Mouse (Mus musculus) gastrocnemius, postnatal 4 days (tissue): Measurements from ENCODE around the gene 4930452B06Rik. TPM values are rescaled to one million over a fixed set of nuclear protein-coding genes. Genes with fewer than 3 reads are reported as not detected.
"Not testable (repeated sequence)": the region's sequence is repeated elsewhere in the genome, so short reads cannot be mapped to it uniquely, and the experiment has no call there.

Experiments used
- DNase-seq, 2 experiments: peaks; one replicate each; pipeline ENCODE4 v3.0.0; 2021 to 2022; ENCODE audit warnings: low spot score in 2 of 2, mixed read lengths in 2 of 2
- long read RNA-seq, 2 experiments: library from polyadenylated mRNA; stranded (forward); transcript quantifications; one replicate each; pipeline ENCODE4 v2.0.0; 2021
- total RNA-seq, 2 experiments: library from RNA; stranded (reverse); gene quantifications; 2 replicates each; pipeline ENCODE4 v1.2.3; 2021

Gene 4930452B06Rik
- 1 to 10 TPM; 2.1 to 2.7 TPM for total RNA-seq
- long read RNA-seq, experiment 1, partial matches to known transcripts = 1 of 7 reads
- long read RNA-seq, experiment 1, other reads (novel, unspliced or antisense) = 3 of 7 reads
- long read RNA-seq, experiment 2, partial matches to known transcripts = 1 of 2 reads
- long read RNA-seq, experiment 2, other reads (novel, unspliced or antisense) = 1 of 2 reads

DNA sequence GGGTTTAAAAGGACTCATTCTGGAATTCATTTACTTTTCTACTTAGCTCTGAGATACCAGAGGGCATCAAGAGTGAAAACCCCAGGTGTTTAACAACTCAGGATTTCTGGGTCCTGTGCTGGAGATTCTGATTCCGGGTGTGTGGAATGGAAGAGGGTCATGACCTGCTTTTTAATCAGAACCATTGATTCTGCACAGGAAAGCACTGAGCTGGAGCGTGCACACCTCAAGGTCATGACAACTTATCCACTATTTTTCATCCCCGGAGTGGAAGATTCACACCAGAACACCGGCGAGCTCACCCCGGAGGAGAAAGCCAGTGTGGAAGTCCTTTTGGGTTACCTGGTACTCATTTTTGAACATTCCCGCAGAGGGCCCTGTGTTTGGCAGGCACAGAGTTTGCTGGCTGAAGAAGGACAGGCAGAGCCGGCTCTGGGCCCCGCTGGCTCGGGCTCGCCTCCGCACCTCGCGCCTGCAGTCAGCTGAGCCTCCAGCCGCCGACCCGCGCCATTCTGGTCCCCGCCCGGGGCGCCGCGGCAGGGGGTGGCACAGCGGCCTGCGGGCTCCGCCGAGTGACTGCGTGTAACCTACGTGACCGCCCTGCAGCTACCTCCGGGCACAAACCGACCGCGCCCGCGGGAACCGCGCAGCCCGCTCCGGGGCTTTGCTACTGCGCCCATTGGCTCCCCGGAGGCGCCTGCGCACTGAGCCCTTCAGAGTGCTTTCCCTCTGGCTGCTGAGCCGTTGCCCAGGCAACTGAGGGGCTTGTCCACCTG, at the start of gene 4930452B06Rik:
4930452B06Rik (minus strand) TSS at position 605 of the 776 bp plus-strand sequence.
- DNase-seq = peak; percentile 52 to 69

DNA sequence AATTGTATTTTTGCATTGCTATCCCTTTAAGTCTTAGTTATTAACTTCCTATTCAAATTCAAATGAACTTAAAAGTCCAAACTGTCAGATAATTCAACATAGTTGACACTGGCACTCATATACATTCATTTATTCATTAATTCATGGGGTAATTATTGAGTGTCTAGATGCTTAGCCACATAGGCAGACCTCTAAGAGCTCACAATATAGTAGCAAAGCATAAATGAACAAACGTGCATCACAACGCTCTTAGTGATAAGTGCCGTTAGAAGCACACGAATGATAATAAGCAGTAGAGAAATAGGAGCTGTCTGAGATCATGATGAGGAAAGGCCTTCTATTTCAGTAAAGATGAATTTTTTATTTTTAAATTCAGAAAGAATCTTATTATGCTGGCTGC, 46.6 kb upstream of the 4930452B06Rik start:
- DNase-seq = no peak

DNA sequence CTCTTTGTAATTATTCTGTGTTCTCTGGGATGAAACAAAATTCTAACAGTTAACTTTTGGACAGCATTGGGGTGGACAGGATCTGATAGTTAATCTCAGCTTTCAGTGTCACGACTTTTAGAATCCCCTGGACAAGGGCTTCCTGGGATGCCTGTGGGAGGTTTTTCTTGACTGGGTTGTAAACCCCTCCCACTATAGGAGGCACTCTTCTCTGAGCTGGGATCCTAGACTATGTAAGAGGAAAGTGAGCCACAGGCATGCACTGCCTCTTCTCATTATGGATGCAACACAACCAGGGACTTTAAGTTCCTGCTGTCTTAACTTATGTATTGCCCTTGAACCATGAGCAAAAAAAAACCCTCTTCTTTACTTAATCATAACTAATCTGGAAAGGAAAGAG, 23.4 kb upstream of the 4930452B06Rik start:
- no peak for DNase-seq

DNA sequence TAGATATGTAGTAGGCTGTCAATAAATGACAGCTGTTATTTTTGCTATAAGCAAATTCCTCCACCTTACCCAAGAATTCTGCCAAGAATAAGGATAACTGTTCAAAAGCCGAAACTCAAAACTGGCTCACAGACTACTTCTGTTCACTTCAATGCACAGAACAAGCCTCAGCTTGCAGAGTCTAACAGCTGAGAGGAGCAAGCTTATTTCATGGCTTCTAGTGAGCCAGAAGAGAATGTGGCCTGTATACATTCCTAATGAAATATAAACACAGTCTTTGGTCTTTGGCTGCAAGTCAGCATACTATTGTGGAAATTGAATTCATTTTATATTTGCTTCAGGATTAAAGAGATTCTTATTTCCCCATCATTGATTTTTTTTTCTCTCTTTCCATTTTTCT, 22.4 kb upstream of the 4930452B06Rik start:
- DNase-seq = no peak

DNA sequence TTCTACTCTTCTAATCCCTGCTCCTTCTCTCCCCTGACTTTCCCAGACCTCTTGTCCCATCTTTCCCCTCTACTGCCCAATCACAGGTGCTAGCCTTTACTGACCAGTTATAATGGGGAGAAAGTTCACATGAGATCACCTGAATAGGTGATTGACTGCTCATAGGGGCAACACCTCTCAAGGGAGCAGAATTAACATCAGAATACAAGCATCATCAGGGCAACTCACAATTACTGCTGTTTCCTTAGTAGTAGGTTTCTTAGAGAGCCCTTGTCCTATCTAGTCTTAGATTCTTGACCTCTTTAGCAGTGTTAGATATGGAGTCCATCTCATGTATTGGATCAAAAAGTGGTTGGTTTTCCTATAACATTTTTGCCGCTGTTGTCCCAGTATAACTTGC, 20.1 kb upstream of the 4930452B06Rik start:
- DNase-seq = no peak

DNA sequence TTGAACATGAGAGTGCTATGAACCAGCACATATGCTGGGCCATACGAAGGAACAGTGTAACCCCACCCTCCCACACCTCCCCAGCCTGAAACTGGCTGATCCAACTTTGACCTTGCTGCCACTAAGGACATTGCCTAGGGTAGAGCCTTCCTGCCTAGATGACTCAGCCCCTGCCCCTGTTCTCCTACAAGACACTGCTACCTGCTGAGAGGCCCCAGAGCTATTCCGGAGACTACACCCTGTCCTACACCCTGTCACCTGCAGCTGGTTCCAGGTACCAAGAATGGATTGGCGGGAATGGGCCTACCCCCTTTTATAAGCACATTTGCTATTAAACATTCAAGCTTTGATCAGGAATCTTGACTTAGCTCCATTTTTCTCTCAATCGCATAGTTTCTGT, 13.9 kb upstream of the 4930452B06Rik start:
- DNase-seq = no peak

DNA sequence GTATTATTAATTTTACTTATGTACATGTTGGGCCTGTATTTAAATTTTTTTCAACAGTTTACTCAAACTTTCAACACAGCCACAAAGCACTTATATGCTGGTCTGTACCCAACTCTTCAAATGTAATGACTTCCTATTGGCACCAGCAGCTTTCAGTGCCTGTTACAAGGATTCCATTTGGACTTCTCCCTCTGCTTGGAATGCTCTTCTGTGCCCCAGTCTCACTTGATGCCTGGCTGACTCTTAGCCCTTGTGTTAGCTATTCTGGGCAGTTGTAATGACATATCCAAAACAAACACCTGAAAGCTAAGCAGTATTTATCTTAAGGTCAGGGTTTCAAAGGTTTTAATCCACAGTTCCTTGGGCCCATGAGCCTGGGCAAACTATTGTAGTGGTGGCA, 5.7 kb downstream of the 4930452B06Rik start:
- no peak for DNase-seq

DNA sequence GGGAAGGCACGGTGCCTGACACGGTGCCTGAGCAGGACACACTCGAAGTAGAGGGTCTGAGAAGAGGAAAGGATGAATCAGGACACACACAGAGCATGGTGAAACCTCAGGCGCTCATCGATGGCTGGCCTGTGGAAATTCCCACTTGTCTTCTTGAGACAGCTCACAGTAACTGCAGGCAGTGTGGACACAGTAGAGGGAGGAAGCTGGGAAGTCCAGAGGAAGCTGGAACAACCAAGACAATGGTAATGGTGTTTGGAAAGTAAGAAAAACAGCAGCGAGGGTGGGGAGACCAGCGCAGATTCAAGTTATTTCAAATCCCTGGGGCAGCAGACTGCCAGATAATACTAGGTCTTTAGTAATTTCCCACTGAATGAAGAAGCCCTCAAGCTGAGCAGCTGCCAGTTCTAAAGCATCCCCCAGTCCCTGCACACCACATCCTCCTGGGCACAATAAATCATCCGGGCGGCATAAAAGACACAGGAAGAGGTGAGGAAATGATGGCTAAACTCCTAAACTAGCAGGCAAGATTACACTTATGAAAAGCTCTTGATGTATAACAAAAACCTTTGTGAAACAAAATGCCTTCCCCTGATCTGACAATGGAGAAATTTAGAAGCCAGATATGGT, 24.3 kb downstream of the 4930452B06Rik start:
- no peak for DNase-seq

DNA sequence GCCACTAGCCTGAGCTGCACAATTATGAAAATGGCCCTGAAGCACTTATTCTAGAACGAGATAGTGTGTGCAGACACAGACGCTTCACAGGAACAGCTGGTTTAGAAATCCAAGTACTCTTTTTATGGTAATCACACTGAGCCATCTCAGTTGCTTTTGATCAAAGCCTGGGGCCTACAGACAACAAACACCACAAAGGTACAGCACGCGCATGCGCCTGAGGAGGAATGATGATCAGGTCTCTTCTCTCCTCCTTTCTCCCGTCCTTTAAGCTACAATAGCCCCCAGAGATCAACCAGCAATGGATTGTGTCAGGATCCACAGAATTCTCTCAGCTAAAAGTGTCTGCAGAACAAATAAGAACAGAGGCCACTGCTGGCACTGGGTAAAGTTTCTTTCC, 33.8 kb downstream of the 4930452B06Rik start:
- DNase-seq = no peak

DNA sequence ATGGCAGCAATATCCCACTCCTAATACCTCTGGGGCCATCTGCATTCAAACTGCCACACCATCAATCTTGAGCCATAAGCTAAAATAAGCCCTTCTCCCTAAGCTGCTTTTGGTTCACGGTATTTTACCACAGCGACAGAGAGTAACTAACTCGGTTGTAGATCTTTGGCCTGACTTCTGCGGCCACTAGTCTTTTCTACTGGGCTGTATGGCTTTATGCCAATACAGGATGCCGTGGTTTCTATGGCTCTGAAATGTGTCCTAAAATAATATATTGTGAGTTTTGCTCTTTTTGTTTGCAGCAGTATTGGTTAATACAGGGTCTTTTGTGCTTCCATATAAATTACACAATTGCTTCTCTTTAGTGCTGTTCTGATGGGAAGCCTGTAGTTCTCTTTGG, 37.6 kb downstream of the 4930452B06Rik start:
- no peak for DNase-seq

DNA sequence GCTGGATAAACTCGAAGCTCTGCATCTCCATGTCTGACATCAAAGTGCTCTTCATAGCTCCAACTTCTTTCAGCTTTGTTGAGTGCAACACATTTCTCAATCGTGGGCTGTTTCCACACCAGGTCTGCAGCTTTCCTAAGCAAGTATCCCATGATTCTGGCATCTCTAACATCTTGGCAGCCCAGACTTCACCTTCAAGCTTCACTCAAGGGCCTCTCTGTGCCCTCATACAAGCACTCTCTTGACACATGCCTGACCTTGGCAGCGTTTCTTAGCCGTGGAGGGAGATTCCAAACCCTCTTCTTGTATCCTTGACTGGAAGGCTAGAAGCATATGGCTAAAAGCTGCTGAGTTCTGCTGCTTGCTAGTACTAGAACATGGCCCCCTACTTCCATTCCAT, 38.6 kb downstream of the 4930452B06Rik start:
- no peak for DNase-seq

DNA sequence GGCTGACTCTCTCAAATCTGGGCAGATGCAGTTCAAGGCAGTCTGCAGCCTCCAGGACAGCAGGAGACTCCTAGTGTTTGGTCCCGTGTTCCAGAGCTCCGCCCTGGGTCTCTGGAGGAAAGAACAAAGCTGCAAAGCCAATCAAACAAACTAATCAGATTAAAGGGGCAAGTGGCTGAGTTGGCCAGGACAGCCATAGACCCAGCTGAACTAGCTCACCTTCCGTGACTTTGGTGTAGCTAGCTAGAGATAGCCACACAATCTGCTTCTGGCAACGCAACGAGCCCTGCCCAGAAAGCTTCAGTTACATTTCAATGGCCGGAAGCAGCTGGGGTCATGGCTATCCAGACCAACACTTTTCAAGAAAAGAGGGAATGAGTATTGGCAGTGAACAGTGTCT, 44.9 kb downstream of the 4930452B06Rik start:
- DNase-seq = no peak

DNA sequence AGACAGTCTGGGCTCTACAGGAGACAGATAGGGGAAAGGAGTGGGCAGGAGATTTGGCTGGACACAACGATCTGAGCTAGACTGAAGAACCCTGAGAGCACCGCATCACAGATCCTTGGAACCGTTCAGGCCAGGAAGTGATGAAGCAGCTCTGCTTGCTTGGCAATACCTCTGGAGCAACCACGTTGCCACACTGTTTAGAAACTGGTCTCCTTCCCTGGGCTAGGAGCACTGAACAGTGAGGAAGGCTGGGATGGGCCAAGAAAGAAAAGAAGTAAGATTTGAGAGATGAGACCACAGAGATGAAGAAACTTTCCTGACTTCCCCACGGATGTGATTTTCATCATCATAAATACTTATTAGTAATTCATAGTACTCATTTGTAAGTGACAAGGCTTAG, 45.5 kb downstream of the 4930452B06Rik start:
- no peak for DNase-seq

DNA sequence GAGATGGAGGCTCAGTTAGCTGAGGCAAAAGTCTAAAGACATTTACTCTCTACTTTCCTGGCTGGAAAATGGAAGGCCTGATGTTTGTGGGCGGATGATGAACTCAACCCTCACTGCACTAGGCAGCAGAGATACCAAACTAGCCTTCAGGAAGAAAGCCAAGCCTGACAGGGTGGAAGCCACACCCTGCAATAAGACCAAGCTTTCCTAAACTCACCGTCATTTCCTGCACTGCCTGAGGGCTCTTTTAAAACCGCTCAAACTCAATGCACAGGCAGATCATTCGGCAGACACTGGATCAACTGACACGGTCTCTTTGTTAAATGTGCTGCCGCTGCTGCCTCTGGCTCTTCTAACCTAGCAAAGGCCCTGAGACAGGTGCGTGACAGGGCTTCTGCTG, 50.4 kb downstream of the 4930452B06Rik start:
- DNase-seq = no peak

DNA sequence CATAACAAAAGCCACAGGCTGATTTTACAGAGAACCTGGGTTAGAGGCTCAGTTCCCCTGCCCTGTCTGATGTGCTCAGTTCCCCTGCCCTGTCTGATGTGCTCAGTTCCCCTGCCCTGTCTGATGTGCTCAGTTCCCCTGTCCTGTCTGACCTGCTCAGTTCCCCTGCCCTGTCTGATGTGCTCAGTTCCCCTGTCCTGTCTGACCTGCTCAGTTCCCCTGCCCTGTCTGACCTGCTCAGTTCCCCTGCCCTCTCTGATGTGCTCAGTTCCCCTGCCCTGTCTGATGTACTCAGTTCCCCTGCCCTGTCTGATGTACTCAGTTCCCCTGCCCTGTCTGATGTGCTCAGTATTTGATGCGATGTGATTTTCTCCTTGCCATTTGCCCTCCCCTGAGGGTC, 51.6 kb downstream of the 4930452B06Rik start:
- not testable (repeated sequence) for DNase-seq

DNA sequence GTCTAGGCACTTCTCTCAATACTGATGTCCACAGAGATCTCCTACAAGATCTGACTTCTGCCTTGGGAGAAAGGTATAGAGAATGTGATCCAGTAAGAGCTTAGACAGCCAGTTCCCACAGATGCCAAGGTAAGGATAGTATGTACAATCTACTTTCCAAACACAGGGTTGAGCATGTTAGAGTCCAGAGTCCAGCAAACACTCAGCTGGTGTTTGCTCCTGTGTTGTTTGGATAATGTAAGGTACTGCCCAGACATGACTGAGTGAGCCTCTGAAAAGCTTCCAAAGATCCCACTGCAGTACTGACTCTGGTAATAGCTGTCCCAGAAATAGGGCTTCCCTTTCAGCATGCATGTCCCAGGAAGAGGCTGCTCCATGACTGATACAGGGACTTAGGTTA, 54.0 kb downstream of the 4930452B06Rik start:
- DNase-seq = no peak

DNA sequence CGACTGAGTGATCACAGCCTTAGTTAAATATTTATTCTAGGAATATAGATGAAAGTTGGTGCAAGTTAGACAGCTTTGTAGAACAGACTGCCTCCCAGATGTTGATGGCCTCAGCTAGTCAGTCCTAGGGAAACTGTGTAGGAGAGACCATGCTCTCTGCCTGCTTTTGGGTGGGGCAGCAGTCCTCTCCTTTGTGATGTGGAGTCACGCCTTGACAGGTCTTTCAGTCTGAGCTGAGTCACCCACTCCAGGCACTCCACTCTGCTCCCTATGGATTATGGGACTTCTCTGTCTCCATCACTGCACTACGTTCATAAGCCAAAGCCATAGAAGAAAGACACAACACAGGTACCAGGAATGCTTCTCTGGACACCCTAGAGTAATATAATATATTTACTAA, 55.9 kb downstream of the 4930452B06Rik start:
- no peak for DNase-seq

DNA sequence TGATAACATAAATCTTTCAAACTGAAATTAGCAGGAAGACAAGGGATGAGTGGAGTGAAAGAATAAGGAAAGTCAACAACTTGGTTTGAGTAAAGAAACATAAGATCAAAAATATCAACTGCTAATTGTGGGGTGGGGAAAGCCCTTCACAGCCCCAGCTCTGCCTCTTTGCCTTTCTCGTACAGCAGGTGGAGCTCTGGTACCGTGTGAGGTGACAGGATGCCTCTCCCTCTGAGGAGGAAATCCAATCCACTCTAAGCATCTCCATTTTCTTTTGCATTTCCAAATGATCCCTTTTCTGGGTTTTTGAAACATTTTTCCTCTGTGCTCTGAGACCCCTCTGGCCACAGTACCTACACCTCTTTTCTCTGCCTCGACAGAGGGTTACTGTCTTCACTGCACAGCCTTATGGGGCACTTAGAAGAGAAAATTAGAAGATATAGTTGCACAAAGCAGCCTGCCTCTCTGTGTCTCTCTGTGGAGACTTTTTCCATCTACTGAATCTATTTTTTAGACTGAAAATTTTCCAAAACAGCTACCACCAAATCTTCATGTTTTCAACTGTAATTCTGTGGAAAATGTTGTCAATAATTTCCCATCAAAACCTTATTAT, 57.4 kb downstream of the 4930452B06Rik start:
- DNase-seq = peak in 1 of 2 experiments; percentile 33

DNA sequence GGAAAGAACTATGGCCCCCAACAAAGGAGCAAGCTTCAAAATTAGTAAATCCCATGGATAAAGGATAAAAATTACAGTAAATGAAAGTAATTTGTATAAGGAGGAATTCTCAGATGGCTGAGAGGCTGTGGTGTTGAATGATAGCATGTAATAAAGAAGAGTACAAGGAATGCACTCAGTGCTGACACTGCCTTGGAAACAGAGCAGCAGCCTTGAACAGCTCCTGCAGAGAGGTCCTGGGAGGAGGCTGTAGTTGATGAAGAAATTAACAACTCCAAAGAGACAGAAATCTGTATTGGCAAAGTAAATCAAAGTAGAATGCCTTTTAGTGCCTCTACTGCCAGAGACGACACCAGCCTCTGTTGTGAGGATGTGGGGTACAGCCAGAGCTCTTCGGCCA, 61.1 kb downstream of the 4930452B06Rik start:
- DNase-seq = no peak

DNA sequence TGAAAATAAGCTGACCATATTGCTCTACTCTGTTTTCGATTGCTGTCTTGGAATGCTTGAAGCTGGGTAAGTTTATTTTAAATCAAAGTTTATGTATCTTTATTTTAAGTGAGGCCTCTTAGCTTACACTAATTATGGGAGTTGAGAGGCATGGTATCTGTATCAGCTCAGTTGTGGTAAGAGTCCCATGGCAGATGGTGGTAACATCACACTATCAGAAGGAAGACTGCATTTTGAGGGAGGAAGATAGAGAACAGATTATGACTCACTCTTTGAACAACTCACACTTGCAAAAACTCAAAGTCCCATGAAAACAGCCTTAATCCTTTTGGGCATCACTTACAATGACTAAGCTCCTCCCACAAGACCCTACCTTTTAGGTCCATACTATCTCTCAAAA, 81.0 kb downstream of the 4930452B06Rik start:
- DNase-seq = no peak

DNA sequence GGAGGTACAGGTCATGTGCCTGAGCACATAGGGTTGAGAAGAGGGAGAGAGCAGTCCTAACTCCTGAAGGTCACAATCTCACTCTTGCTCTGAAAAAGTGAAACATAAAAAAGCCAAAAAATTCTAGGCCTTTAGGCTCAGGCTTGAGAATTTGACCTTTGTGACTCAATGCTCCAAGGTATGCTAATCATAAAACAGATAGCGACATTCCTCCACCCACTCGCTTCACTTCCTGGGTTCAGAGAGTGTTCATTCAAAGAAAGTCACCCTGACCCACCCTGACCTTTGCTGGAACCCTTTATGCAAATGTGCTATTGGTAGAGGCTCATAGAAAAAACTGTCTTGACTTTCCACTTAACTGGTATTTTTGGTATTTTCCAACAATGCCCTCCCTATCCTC, 115.0 kb downstream of the 4930452B06Rik start:
- not testable (repeated sequence) for DNase-seq

DNA sequence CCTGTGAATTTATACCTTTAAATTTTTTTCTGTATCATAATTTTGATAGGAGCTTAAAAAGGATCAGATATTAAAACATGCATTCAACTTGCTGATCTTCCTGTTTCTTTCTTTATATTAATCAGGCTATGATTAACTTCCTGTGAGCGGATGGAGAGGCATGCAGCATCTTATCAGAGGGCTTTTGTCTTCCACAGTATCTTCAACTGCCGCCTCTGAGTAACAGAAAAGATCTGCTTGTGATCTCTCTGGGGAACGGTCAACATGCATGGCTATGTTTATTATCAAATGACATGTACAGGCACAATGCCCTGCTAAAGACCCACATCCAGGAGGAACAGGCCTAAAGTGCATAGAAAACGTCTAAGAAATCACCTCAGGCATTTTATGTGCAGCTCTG, 116.9 kb downstream of the 4930452B06Rik start:
- no peak for DNase-seq
